Mouse (Mus musculus) stomach, postnatal 0 days (tissue): ENCODE data around the gene Tmem263.

Source experiments
- CTCF ChIP-seq: IDR thresholded peaks from 2 replicates; pipeline ENCODE4 v1.5.1; 2016; ENCODE audit warnings: antibody characterized with exemption, low read depth, mild to moderate bottlenecking, moderate library complexity
- EP300 ChIP-seq: optimal IDR thresholded peaks from 2 replicates; pipeline ENCODE3; 2016; ENCODE audit warnings: antibody characterized with exemption

- no peak for TF ChIP-seq CTCF
- TF ChIP-seq EP300: no peak
These were observed 47.6 kb upstream of the Tmem263 start for GRCm38 (mm10) chr10:85054876-85055275.
